Mouse (Mus musculus) embryonic facial prominence, embryonic 10.5 days (tissue): Measurements from ENCODE around the gene Lrrc25. TPM values are rescaled to one million over a fixed set of nuclear protein-coding genes. Genes with fewer than 3 reads are reported as not detected.

Experiments
- DNase-seq: peaks from one replicate; pipeline ENCODE4 v3.0.0-alpha.2; 2017; ENCODE audit warnings: low spot score
- H3K27ac ChIP-seq: fragments of 300-500 bp; sonication (generic); replicated peaks from 2 replicates; pipeline ENCODE4 v1.5.1; 2016; ENCODE audit warnings: mild to moderate bottlenecking
- H3K27me3 ChIP-seq: fragments of 300-500 bp; sonication (generic); replicated peaks from 2 replicates; pipeline ENCODE4 v1.6.1; 2016; ENCODE audit warnings: low read depth, mild to moderate bottlenecking; ENCODE audit not compliant: poor library complexity, severe bottlenecking
- H3K36me3 ChIP-seq: fragments of 300-500 bp; sonication (generic); replicated peaks from 2 replicates; pipeline ENCODE4 v1.6.1; 2016; ENCODE audit warnings: mild to moderate bottlenecking, moderate library complexity
- H3K4me1 ChIP-seq: fragments of 300-500 bp; sonication (generic); 2 replicates; pipeline ENCODE4 v1.6.1; 2016
- H3K4me3 ChIP-seq: fragments of 300-500 bp; sonication (generic); 2 replicates; pipeline ENCODE4 v1.5.1; 2016; ENCODE audit warnings: mild to moderate bottlenecking, moderate library complexity
- H3K9me3 ChIP-seq: fragments of 300-500 bp; sonication (generic); 2 replicates; pipeline ENCODE4 v1.6.1; 2016; ENCODE audit warnings: mild to moderate bottlenecking
- WGBS: fragments of 180-500 bp; shearing (Covaris S2); methylation state at CpG from one replicate; pipeline ENCODE4 v1.1.7; 2016; 5-methylcytosine and 5-hydroxymethylcytosine counted together
- polyA plus RNA-seq: library from polyadenylated mRNA; unstranded; fragments of >200 nt; fragmentation: Nextera tagmentation; extraction: Ambion mirVana; gene quantifications from 2 replicates; pipeline ENCODE4 v1.2.1, GENCODE M21; 2016

Lrrc25 gene
- polyA plus RNA-seq, 1 experiment from 2014 or later = 0.77 TPM

- peaks cover 77% of the 10 kb centered on the region for H3K4me1 ChIP-seq
- peak; percentile 97 for DNase-seq
- 1% methylated on average over 26 of the region's 26 CpGs for WGBS
- H3K27ac ChIP-seq = peak overlapping the region; percentile 81
- peak overlapping the region; percentile 52 for H3K4me3 ChIP-seq
- H3K9me3 ChIP-seq = peaks cover 12% of the 10 kb centered on the region; the same call in 1 of the 2 replicates
- peaks cover 28% of the 10 kb centered on the region for H3K27me3 ChIP-seq
- peaks cover 73% of the 10 kb centered on the region for H3K36me3 ChIP-seq
Observed at GRCm38 (mm10) chr8:70601271-70601649, 14.7 kb upstream of the Lrrc25 start.

DNA sequence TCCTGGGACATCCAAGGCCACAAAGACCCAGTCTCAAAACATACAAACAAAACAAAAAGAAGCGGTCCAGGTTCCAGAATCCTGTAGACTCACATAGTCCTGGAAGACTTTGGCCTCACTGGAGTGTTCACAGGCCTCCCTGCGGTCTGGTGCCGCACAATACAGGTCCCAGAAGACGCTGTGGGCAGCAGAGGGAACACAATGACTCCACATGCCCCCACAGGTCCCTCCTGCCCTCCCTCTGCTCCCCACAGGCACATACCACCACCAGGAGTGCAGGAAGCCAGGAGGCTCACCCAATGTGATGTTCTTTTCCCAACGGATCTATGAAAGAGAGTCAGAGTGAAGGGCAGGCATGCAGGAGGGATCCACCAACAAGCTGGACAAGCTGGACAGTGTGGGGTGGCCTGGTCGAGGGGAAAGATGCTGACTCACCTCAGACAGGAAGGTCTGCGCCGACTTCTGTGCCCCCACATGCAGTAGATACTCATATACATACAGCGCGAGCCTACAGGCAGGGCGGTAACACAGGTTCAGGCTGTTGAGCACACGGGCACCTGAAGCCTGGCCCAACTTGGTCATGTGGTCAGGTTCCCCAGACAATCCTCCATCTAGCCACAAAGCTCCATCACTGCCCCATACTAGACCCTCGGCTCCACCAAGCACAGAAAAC, 13.7 kb upstream of the Lrrc25 start:
- peak overlapping the region; percentile 81 for H3K27ac ChIP-seq
- peaks cover 12% of the 10 kb centered on the region; the same call in 1 of the 2 replicates for H3K9me3 ChIP-seq
- peaks cover 77% of the 10 kb centered on the region for H3K4me1 ChIP-seq
- 92% methylated on average over 13 of the region's 13 CpGs for WGBS
- peaks cover 63% of the 10 kb centered on the region for H3K36me3 ChIP-seq
- no peak for DNase-seq
- 0 out of 2 replicates have a peak overlapping the region, but pooled peaks have one; percentile 4 for H3K4me3 ChIP-seq
- H3K27me3 ChIP-seq = peaks cover 18% of the 10 kb centered on the region; the same call in 1 of the 2 replicates

DNA sequence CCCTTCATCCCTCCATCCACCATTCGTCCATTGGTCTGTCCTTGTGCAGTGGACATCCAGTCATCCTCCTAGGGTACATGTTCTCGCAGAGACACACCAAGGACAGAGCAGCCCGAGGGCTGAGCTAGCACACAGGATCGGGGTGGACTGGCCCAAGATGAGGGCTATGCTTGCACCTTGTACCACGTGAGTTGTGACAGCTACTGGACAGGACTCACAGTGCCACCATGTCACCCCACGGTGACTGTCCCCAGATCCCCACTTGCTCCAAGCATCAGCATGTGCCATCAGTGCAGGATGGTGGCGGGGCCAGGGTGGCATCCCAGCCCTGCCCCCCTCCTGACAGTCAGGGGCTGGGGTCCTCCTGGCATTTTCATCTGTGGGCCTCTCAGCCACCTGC, 11.4 kb upstream of the Lrrc25 start:
- no peak for DNase-seq
- Histone ChIP-seq H3K27me3 (peaks cover 2% of the 10 kb centered on the region; the same call in 1 of the 2 replicates), H3K9me3 (peaks cover 12% of the 10 kb centered on the region; the same call in 1 of the 2 replicates), H3K4me3 (peak overlapping the region; percentile 14; the same call in 1 of the 2 replicates), H3K4me1 (peaks cover 77% of the 10 kb centered on the region), H3K36me3 (peaks cover 45% of the 10 kb centered on the region), H3K27ac (peak overlapping the region; percentile 5; the same call in 1 of the 2 replicates)
- 87% methylated on average over 7 of the region's 7 CpGs for WGBS

- Histone ChIP-seq H3K27me3 (no peaks in the 10 kb centered on the region), H3K36me3 (peaks cover 39% of the 10 kb centered on the region), H3K4me3 (peak overlapping the region; percentile 89), H3K9me3 (peaks cover 12% of the 10 kb centered on the region; the same call in 1 of the 2 replicates), H3K27ac (no peak overlapping the region; the same call in 1 of the 2 replicates), H3K4me1 (peaks cover 77% of the 10 kb centered on the region)
- DNase-seq = no peak
- WGBS = 89% methylated on average over 9 of the region's 9 CpGs
Observed at GRCm38 (mm10) chr8:70605871-70606779, 9.8 kb upstream of the Lrrc25 start.

GRCm38 (mm10) chr8:70606780-70607602, 9.0 kb upstream of the Lrrc25 start:
- WGBS = 62% methylated on average over 18 of the region's 18 CpGs
- no peak for DNase-seq
- Histone ChIP-seq H3K4me3 (peak overlapping the region; percentile 89), H3K36me3 (peaks cover 35% of the 10 kb centered on the region), H3K27me3 (no peaks in the 10 kb centered on the region), H3K4me1 (peaks cover 77% of the 10 kb centered on the region), H3K27ac (peak overlapping the region; percentile 97), H3K9me3 (peaks cover 8% of the 10 kb centered on the region; the same call in 1 of the 2 replicates)

GRCm38 (mm10) chr8:70607603-70607897, 8.4 kb upstream of the Lrrc25 start:
- no peak for DNase-seq
- H3K4me3 ChIP-seq = peak overlapping the region; percentile 89
- WGBS = 33% methylated on average over 6 of the region's 6 CpGs
- H3K4me1 ChIP-seq = peaks cover 77% of the 10 kb centered on the region
- H3K27ac ChIP-seq = peak overlapping the region; percentile 97
- peaks cover 29% of the 10 kb centered on the region for H3K36me3 ChIP-seq
- no peaks in the 10 kb centered on the region for H3K27me3 ChIP-seq
- H3K9me3 ChIP-seq = peaks cover 5% of the 10 kb centered on the region; the same call in 1 of the 2 replicates

DNA sequence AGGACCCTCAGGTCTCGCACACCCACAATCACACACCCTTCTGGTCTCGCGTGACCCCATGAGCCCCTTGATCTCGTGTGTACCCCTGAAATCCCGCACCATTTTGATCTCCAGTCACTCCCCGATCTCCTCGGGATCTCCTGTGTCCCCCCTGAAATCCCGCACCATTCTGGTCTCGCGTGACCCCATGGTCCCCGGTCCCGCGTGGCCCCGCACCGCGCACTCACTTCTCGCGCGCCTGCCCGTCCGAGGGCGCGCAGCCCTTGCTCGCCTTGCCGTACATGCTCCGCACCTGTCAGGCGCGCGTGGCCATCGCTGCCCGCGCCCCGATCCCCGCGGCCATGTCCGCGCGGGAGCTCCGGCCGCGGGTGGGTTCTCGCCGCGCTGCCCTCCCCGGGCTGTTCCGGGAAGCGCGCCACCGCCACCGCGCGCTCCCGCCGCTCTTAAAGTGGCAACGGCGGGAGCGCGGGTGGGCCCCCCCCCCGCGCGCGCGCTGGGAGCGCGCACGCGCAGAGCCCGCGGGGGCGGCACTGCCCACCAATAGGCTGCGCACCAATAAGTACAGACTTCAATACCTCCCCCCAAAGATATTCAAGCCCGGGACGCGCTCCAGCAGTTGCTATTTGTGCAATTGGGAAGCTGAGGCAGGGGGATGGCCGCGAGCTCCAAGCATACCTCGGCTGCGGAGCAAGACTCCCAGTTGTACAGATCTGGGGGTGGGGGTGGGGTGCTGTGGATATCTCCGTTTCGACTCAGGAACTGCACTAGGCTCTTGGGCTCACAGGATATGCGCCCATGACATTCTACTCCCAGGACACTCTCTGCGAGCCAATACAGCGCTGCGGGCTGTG, 7.8 kb upstream of the Lrrc25 start:
- H3K27me3 ChIP-seq = no peaks in the 10 kb centered on the region
- peak overlapping the region; percentile 97 for H3K27ac ChIP-seq
- 0 out of 2 replicates have a peak, but pooled peaks cover 3% of the 10 kb centered on the region for H3K9me3 ChIP-seq
- H3K4me1 ChIP-seq = peaks cover 77% of the 10 kb centered on the region
- 2% methylated on average over 84 of the region's 84 CpGs for WGBS
- peaks cover 24% of the 10 kb centered on the region for H3K36me3 ChIP-seq
- peak; percentile 78 for DNase-seq
- peak overlapping the region; percentile 89 for H3K4me3 ChIP-seq

DNA sequence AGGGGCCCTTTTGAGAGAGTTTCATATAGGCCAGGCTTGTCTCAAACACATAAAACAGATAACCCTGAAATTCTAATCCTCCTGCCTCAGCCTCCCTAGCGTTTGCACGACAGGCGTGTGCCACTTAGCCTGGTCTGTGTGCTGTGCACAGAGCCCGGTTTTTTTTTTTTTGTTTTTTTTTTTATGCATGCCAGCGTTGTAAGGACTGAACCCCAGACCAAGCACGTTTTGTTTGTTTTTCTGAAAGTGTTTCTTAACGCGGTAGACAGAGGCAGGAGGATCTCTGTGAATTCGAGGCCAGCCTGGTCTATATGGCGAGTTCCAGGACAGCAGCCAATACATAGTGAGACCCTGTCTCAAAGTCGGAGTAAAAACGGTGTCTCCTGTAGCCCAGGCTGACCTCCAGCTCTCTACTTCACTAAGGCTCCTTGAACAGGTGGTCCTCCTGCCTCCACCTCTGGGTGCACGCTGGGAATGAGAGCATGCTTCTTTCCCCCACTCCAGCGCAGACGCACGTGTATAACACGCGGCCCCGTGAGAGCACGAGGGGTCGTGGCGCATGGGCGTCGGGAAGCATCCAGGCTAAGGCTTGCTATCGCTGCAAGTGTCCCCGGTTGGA, 7.1 kb upstream of the Lrrc25 start, which contains the start of gene Ssbp4:
TSS of gene Ssbp4 (minus strand) at position 124 of the 619 bp plus-strand sequence.
- H3K9me3 ChIP-seq = no peaks in the 10 kb centered on the region
- H3K36me3 ChIP-seq = peaks cover 16% of the 10 kb centered on the region
- no peaks in the 10 kb centered on the region for H3K27me3 ChIP-seq
- H3K4me1 ChIP-seq = peaks cover 78% of the 10 kb centered on the region
- no peak for DNase-seq
- H3K4me3 ChIP-seq = peak within 1 kb of the TSS; percentile 89
- H3K27ac ChIP-seq = peak within 1 kb of the TSS; percentile 97
- 5% methylated on average over 26 of the region's 26 CpGs for WGBS

GRCm38 (mm10) chr8:70609368-70609848, 6.5 kb upstream of the Lrrc25 start:
- peaks cover 11% of the 10 kb centered on the region for H3K36me3 ChIP-seq
- H3K27ac ChIP-seq = peak overlapping the region; percentile 97
- no peaks in the 10 kb centered on the region for H3K9me3 ChIP-seq
- H3K4me1 ChIP-seq = peaks cover 75% of the 10 kb centered on the region
- H3K27me3 ChIP-seq = no peaks in the 10 kb centered on the region
- DNase-seq = peak; percentile 95
- peak overlapping the region; percentile 89 for H3K4me3 ChIP-seq
- WGBS = under 1% methylated on average over 39 of the region's 39 CpGs

DNA sequence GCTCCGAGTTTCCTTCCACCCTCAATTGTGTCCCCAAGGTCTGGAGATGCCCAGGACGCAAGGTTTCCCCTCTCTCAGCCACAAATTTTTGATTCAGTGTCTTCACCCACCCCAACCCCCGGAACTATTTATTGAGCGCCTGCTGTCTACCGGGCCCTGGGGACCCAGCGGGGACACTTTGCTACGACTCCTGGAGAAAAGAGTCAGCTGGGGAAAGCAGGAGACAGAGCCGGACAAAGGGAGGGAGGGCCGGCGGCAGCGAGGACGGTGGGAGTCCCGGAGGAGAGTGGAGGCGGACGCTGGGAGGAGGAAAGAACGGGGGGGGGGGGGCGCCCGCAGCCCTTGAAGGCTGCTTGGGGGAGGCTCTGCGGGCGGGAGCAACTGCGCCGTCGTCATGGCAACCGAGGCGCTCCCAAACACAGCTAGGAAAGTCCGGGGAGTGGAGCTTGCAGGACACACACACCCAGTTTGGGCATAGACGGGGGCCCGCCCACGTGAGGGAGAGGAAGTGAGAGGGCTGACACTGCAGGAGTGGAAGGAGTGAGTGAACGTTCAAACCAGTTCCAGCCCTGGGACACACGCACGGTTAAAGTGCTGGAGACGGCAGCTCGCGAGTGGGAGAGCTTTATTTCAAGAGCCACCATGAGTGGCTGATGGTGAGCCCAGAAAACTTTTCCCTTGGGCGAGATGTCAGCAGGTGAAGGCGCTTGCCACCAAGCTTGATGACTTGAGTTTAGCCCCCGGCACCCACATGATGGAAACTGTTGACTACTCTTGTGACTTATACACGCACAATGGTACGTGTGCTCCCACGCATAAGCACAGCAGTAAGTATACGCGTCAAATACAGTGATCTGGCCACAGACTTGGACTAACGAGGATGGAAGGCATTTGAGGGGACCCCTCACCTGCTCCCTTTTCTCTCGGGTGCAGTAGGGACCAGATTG, 5.8 kb upstream of the Lrrc25 start:
- no peaks in the 10 kb centered on the region for H3K27me3 ChIP-seq
- H3K36me3 ChIP-seq = peaks cover 4% of the 10 kb centered on the region
- peak overlapping the region; percentile 89 for H3K4me3 ChIP-seq
- peak overlapping the region; percentile 97 for H3K27ac ChIP-seq
- DNase-seq = peak; percentile 93
- H3K4me1 ChIP-seq = peaks cover 68% of the 10 kb centered on the region
- WGBS = 1% methylated on average over 45 of the region's 45 CpGs
- H3K9me3 ChIP-seq = no peaks in the 10 kb centered on the region
